Mouse (Mus musculus) embryonic facial prominence, embryonic 14.5 days (tissue): ENCODE measurements around the gene Cd4. TPM values are rescaled to one million over a fixed set of nuclear protein-coding genes. Genes with fewer than 3 reads are reported as not detected.
"Not testable (repeated sequence)": the region's sequence is repeated elsewhere in the genome, so short reads cannot be mapped to it uniquely, and the experiment has no call there.

Experiments used
- ATAC-seq: fragments of 200-750 bp; cut with Nextera tagmentation; 2 replicates; pipeline ENCODE4 v1.8.0; 2017; ENCODE audit warnings: low read depth, moderate number of reproducible peaks, moderate TSS enrichment
- DNase-seq: peaks from one replicate; pipeline ENCODE4 v3.0.0-alpha.2; 2015; ENCODE audit warnings: low spot score
- H3K27ac ChIP-seq: fragments of 300-500 bp; sonication (generic); replicated peaks from 2 replicates; pipeline ENCODE4 v1.5.1; 2014; ENCODE audit warnings: low read depth, mild to moderate bottlenecking, low read length, moderate library complexity
- H3K27me3 ChIP-seq: fragments of 300-500 bp; sonication (generic); replicated peaks from 2 replicates; pipeline ENCODE4 v1.6.1; 2014; ENCODE audit warnings: low read length; ENCODE audit not compliant: control insufficient read depth, insufficient read depth
- H3K36me3 ChIP-seq: fragments of 300-500 bp; sonication (generic); 2 replicates; pipeline ENCODE4 v1.6.1; 2014; ENCODE audit warnings: low read length, mixed read lengths; ENCODE audit not compliant: control insufficient read depth, insufficient read depth
- H3K4me1 ChIP-seq: fragments of 300-500 bp; sonication (generic); 2 replicates; pipeline ENCODE4 v1.6.1; 2014; ENCODE audit warnings: antibody characterized with exemption, low read length; ENCODE audit not compliant: control insufficient read depth, insufficient read depth
- H3K4me2 ChIP-seq: fragments of 300-500 bp; sonication (generic); 2 replicates; pipeline ENCODE4 v1.6.1; 2014; ENCODE audit warnings: low read depth, mild to moderate bottlenecking, low read length, moderate library complexity, mixed read lengths
- H3K4me3 ChIP-seq: fragments of 300-500 bp; sonication (generic); 2 replicates; pipeline ENCODE4 v1.5.1; 2014; ENCODE audit warnings: low read depth, mild to moderate bottlenecking, low read length
- H3K9ac ChIP-seq: fragments of 300-500 bp; sonication (generic); 2 replicates; pipeline ENCODE4 v1.6.1; 2014; ENCODE audit warnings: low read depth, mild to moderate bottlenecking, low read length, moderate library complexity, mixed read lengths
- H3K9me3 ChIP-seq: fragments of 300-500 bp; sonication (generic); 2 replicates; pipeline ENCODE4 v1.6.1; 2016; ENCODE audit warnings: low read length; ENCODE audit not compliant: control insufficient read depth
- WGBS: fragments of 180-500 bp; shearing (Covaris S2); extraction: QIAGEN DNeasy Blood & Tissue Kit; methylation state at CpG from one replicate; pipeline ENCODE4 v1.1.7; 2014; 5-methylcytosine and 5-hydroxymethylcytosine counted together
- polyA plus RNA-seq: library from polyadenylated mRNA; unstranded; fragments of >200 nt; fragmentation: Nextera tagmentation; extraction: Ambion mirVana; gene quantifications from 2 replicates; pipeline ENCODE4 v1.2.1, GENCODE M21; 2014

The Cd4 gene
- polyA plus RNA-seq, 1 experiment from 2014 or later: 0.25 TPM

GRCm38 (mm10) chr6:124835531-124835930 lies 52.5 kb downstream of the Cd4 start:
- Histone ChIP-seq H3K9me3 (no peaks in the 10 kb centered on the region), H3K4me3 (no peak overlapping the region), H3K27me3 (no peaks in the 10 kb centered on the region), H3K36me3 (peaks cover 12% of the 10 kb centered on the region; the same call in 1 of the 2 replicates), H3K9ac (no peak overlapping the region), H3K4me1 (peaks cover 7% of the 10 kb centered on the region; the same call in 1 of the 2 replicates), H3K27ac (no peak overlapping the region), H3K4me2 (no peak overlapping the region)
- DNase-seq (no peak), ATAC-seq (no peak)
- 31% methylated on average over 10 of the region's 10 CpGs for WGBS

- Histone ChIP-seq H3K4me2 (no peak overlapping the region), H3K4me1 (0 out of 2 replicates have a peak, but pooled peaks cover 3% of the 10 kb centered on the region), H3K4me3 (no peak overlapping the region), H3K27me3 (no peaks in the 10 kb centered on the region), H3K27ac (no peak overlapping the region), H3K9ac (no peak overlapping the region), H3K9me3 (no peaks in the 10 kb centered on the region), H3K36me3 (peaks cover 12% of the 10 kb centered on the region; the same call in 1 of the 2 replicates)
- 86% methylated on average over 6 of the region's 6 CpGs for WGBS
- ATAC-seq (no peak), DNase-seq (no peak)
These were observed 53.4 kb downstream of the Cd4 start for GRCm38 (mm10) chr6:124834512-124835081.

- Histone ChIP-seq H3K4me3 (no peak overlapping the region), H3K27ac (no peak overlapping the region), H3K4me1 (peaks cover 9% of the 10 kb centered on the region; the same call in 1 of the 2 replicates), H3K36me3 (peaks cover 22% of the 10 kb centered on the region; the same call in 1 of the 2 replicates), H3K4me2 (peak overlapping the region; percentile 81; the same call in 1 of the 2 replicates), H3K9ac (no peak overlapping the region), H3K9me3 (no peaks in the 10 kb centered on the region), H3K27me3 (no peaks in the 10 kb centered on the region)
- ATAC-seq: no peak
- no peak for DNase-seq
- WGBS: 94% methylated on average over 8 of the region's 8 CpGs
These were observed 56.4 kb downstream of the Cd4 start for GRCm38 (mm10) chr6:124831649-124832048.

- Histone ChIP-seq H3K4me2 (peak overlapping the region; percentile 81), H3K4me3 (peak overlapping the region; percentile 58; the same call in 1 of the 2 replicates), H3K36me3 (peaks cover 24% of the 10 kb centered on the region)
- not testable (repeated sequence) for H3K9ac ChIP-seq, ATAC-seq, DNase-seq, H3K27ac ChIP-seq, H3K27me3 ChIP-seq, H3K9me3 ChIP-seq, H3K4me1 ChIP-seq
- 94% methylated on average over 4 of the region's 4 CpGs for WGBS
These were observed 56.8 kb downstream of the Cd4 start for GRCm38 (mm10) chr6:124831199-124831598.

GRCm38 (mm10) chr6:124829799-124830700 lies 58.0 kb downstream of the Cd4 start:
- Histone ChIP-seq H3K27ac (peak overlapping the region; percentile 95), H3K4me3 (peak overlapping the region; percentile 58), H3K9me3 (no peaks in the 10 kb centered on the region), H3K4me2 (peak overlapping the region; percentile 81), H3K27me3 (no peaks in the 10 kb centered on the region), H3K36me3 (peaks cover 36% of the 10 kb centered on the region), H3K4me1 (peaks cover 9% of the 10 kb centered on the region; the same call in 1 of the 2 replicates), H3K9ac (peak overlapping the region; percentile 74)
- ATAC-seq (peak; percentile 90), DNase-seq (peak; percentile 99)
- WGBS: under 1% methylated on average over 36 of the region's 38 CpGs

- DNase-seq: peak; percentile 100
- WGBS: under 1% methylated on average over 43 of the region's 55 CpGs
- peak; percentile 95 for ATAC-seq
- peaks cover 9% of the 10 kb centered on the region; the same call in 1 of the 2 replicates for H3K4me1 ChIP-seq
- H3K4me3 ChIP-seq: peak within 1 kb of the TSS; percentile 58
- H3K9ac ChIP-seq: peak within 1 kb of the TSS; percentile 74
- H3K27me3 ChIP-seq: no peaks in the 10 kb centered on the region
- H3K4me2 ChIP-seq: peak within 1 kb of the TSS; percentile 82
- H3K9me3 ChIP-seq: no peaks in the 10 kb centered on the region
- peak within 1 kb of the TSS; percentile 95 for H3K27ac ChIP-seq
- H3K36me3 ChIP-seq: peaks cover 40% of the 10 kb centered on the region
These were observed 58.9 kb downstream of the Cd4 start, which contains the start of the genes Usp5 and Cdca3 for GRCm38 (mm10) chr6:124828868-124829798. Gene Usp5 (minus strand): TSS chr6:124829484. Gene Cdca3 (plus strand): TSS chr6:124829547.

DNA sequence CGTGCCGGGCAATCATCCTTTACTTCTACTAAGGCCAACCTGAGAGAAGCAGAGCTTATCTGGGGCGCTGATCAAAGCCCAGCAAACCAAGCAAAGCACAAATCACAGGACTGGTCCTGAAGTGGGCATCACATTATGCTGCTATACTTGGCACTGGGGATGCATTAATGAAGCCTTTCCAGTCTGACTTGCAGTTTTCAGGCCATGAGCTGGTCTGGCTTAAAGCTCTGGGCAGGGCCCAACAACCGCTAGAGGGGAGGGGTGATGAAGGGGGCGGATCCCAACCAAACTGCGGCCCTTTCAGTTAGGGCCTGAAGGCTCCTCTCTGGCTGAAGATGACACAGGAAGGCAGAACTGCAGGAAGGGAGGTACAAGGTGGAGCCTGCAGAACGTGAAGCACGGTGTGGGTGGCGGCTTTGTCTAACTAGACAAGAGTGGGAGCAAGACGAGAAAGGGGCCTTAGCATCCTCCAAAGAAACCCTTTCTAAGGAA lies 59.9 kb downstream of the Cd4 start:
- ATAC-seq: no peak
- H3K36me3 ChIP-seq: peaks cover 49% of the 10 kb centered on the region

More for the DNA sequence above, 59.9 kb downstream of the Cd4 start:
- no peaks in the 10 kb centered on the region for H3K27me3 ChIP-seq
- peaks cover 9% of the 10 kb centered on the region; the same call in 1 of the 2 replicates for H3K4me1 ChIP-seq
- H3K9ac ChIP-seq: peak overlapping the region; percentile 63
- 20% methylated on average over 10 of the region's 10 CpGs for WGBS
- peak; percentile 71 for DNase-seq
- H3K27ac ChIP-seq: peak overlapping the region; percentile 64
- peak overlapping the region; percentile 58 for H3K4me3 ChIP-seq
- H3K9me3 ChIP-seq: no peaks in the 10 kb centered on the region
- peak overlapping the region; percentile 82 for H3K4me2 ChIP-seq
